Mouse (Mus musculus): ENCODE measurements around the gene Gpr55. TPM values are rescaled to one million over a fixed set of nuclear protein-coding genes. Genes with fewer than 3 reads are reported as not detected.

The Gpr55 gene
- total and polyA plus RNA-seq, 2 experiments from 2014 or later: 0.05 to 0.12 TPM

GRCm38 (mm10) chr1:85902108-85902561 is 58.7 kb downstream of the Gpr55 start:
- 12% methylated on average over 7 of the region's 7 CpGs for WGBS
- DNase-seq: peak; percentile 63
- H3K4me2 ChIP-seq (ENCODE audit: low read depth): no peak overlapping the region
- no peaks in the 10 kb centered on the region for H3K27me3 ChIP-seq (ENCODE audit: insufficient read depth, low read length)
- H3K27ac ChIP-seq (ENCODE audit: low read depth, low read length): 0 out of 2 replicates have a peak overlapping the region, but pooled peaks have one; percentile 1
- no peak for TF ChIP-seq CTCF (IDR thresholded peaks at IDR 0.05; ENCODE audit: low read depth)
- H3K4me1 ChIP-seq (ENCODE audit: insufficient read depth): peaks cover 37% of the 10 kb centered on the region
- H3K9ac ChIP-seq: no peak overlapping the region
- H3K9me3 ChIP-seq (ENCODE audit: low read length): no peaks in the 10 kb centered on the region
- H3K4me3 ChIP-seq (ENCODE audit: low read depth, low read length): no peak overlapping the region
- no peak for ATAC-seq
- H3K36me3 ChIP-seq (ENCODE audit: insufficient read depth): peaks cover 39% of the 10 kb centered on the region

- Histone ChIP-seq H3K9me3 (ENCODE audit: low read length) (no peaks in the 10 kb centered on the region), H3K4me3 (ENCODE audit: low read depth, low read length) (no peak overlapping the region), H3K27me3 (ENCODE audit: insufficient read depth, low read length) (no peaks in the 10 kb centered on the region), H3K4me1 (ENCODE audit: insufficient read depth) (peaks cover 42% of the 10 kb centered on the region), H3K9ac (no peak overlapping the region), H3K36me3 (ENCODE audit: insufficient read depth) (peaks cover 33% of the 10 kb centered on the region), H3K27ac (ENCODE audit: low read depth, low read length) (no peak overlapping the region), H3K4me2 (ENCODE audit: low read depth) (no peak overlapping the region)
- WGBS: 45% methylated on average over 3 of the region's 3 CpGs
- ATAC-seq (no peak), DNase-seq (no peak)
- no peak for TF ChIP-seq CTCF (IDR thresholded peaks at IDR 0.05; ENCODE audit: low read depth)
Measured at GRCm38 (mm10) chr1:85901516-85902107, 59.2 kb downstream of the Gpr55 start.

DNA sequence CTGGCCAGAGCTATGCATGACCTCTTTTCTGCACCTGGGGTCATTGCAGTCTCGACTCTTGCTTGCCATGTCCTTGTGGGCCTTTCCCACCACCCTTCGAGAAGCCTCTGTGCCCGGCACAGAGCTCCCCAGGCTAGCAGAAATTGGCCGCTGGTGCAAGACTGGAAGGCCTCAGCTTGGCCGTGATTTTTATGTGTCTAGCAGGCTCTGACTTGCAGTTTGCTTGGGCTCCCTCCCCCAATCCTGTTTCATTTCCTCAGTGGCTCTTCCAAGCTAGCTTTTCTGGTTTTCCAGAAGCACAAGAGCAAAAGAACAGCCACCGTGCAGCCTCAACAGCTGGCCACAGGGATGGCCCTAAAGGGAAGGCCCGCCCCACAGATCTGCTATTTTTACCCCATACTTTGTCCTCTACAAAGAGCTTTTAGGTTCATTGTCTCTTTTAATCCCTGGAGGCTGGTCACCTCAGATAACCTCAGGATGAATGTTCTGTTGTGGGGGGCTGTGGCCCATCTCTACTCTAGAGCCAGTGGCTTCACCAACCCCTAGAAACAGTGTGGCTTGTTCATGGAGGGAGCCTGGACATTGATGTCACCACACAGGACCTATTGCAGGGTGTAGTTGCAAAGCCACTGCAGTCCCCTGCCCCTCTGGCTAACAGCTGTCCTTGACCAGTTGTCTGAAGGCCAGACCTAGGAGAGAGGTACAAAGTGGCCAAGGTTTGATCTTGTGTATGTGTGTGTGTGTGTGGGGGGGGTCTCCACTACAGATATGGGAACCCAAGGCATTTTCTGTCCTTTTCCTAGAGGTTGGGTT is 60.1 kb downstream of the Gpr55 start:
- DNase-seq (no peak), ATAC-seq (no peak)
- no peak overlapping the region for H3K4me2 ChIP-seq (ENCODE audit: low read depth)
- 67% methylated on average over 7 of the region's 7 CpGs for WGBS
- H3K9ac ChIP-seq: no peak overlapping the region
- H3K9me3 ChIP-seq (ENCODE audit: low read length): no peaks in the 10 kb centered on the region
- no peak for TF ChIP-seq CTCF (IDR thresholded peaks at IDR 0.05; ENCODE audit: low read depth)
- H3K27ac ChIP-seq (ENCODE audit: low read depth, low read length): peak overlapping the region; percentile 91
- peaks cover 51% of the 10 kb centered on the region for H3K4me1 ChIP-seq (ENCODE audit: insufficient read depth)
- no peak overlapping the region for H3K4me3 ChIP-seq (ENCODE audit: low read depth, low read length)
- H3K27me3 ChIP-seq (ENCODE audit: insufficient read depth, low read length): no peaks in the 10 kb centered on the region
- peaks cover 25% of the 10 kb centered on the region for H3K36me3 ChIP-seq (ENCODE audit: insufficient read depth)

DNA sequence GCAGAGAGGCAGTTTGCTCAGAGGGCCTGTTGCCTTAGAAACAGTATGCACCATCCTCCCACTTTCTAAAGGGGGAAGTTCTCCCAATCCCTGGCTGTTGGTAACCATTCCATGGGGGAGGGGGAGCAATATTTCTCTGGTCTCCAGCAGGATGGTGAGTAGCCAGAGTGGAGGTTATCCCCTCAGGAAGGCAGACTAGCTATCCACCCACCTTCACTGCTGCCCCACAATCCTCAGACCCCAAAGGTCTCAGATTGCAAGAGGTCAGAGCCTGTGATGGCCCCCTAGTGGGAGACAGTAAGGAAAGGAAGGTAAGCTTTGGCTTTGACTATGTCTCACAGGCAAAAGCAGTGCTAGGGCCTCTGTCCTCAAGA is 61.4 kb downstream of the Gpr55 start:
- H3K27ac ChIP-seq (ENCODE audit: low read depth, low read length): peak overlapping the region; percentile 91
- no peaks in the 10 kb centered on the region for H3K9me3 ChIP-seq (ENCODE audit: low read length)
- H3K4me2 ChIP-seq (ENCODE audit: low read depth): peak overlapping the region; percentile 82
- no peak for DNase-seq
- TF ChIP-seq CTCF (IDR thresholded peaks at IDR 0.05; ENCODE audit: low read depth): peak; percentile 45
- H3K9ac ChIP-seq: peak overlapping the region; percentile 48
- H3K27me3 ChIP-seq (ENCODE audit: insufficient read depth, low read length): no peaks in the 10 kb centered on the region
- H3K4me3 ChIP-seq (ENCODE audit: low read depth, low read length): no peak overlapping the region
- peak; percentile 30 for ATAC-seq
- peaks cover 13% of the 10 kb centered on the region for H3K36me3 ChIP-seq (ENCODE audit: insufficient read depth)
- peaks cover 53% of the 10 kb centered on the region for H3K4me1 ChIP-seq (ENCODE audit: insufficient read depth)

DNA sequence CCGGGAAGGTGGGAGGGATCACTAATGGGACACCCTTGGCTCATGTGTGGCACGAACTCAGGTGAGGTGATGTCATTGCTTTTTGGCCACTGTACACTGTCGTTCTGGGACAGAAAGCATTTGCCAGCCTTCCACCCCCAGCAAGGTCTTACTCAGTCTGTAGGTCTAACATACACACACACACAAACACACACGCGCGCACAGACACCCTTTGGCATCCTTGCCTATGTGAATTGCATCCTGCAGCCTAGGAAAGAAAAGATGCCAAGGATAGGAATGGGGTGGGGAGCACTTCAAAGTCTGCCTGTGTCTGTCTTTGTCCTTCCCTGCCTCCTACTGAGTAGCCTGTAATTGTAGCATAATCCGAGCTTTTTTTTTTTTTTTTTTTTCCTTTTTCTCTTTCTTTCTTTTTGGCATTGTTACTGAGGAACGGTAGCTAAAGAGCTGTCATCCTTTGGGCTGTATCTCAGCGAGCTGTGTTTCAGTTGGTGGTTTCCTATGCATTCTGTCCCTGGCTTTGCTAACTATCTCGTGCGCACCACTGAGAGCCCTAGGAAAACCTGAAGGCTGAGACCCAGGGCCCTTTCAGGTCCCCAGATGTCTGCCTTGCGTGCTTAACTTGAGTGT is 61.9 kb downstream of the Gpr55 start:
- no peak for TF ChIP-seq CTCF (IDR thresholded peaks at IDR 0.05; ENCODE audit: low read depth)
- Histone ChIP-seq H3K4me3 (ENCODE audit: low read depth, low read length) (peak overlapping the region; percentile 12; the same call in 1 of the 2 replicates), H3K4me2 (ENCODE audit: low read depth) (peak overlapping the region; percentile 82), H3K27me3 (ENCODE audit: insufficient read depth, low read length) (no peaks in the 10 kb centered on the region), H3K36me3 (ENCODE audit: insufficient read depth) (peaks cover 8% of the 10 kb centered on the region), H3K27ac (ENCODE audit: low read depth, low read length) (peak overlapping the region; percentile 91), H3K9ac (peak overlapping the region; percentile 48), H3K4me1 (ENCODE audit: insufficient read depth) (peaks cover 53% of the 10 kb centered on the region), H3K9me3 (ENCODE audit: low read length) (no peaks in the 10 kb centered on the region)
- peak; percentile 21 for ATAC-seq
- WGBS: 13% methylated on average over 12 of the region's 12 CpGs
- peak; percentile 72 for DNase-seq

- Histone ChIP-seq H3K4me1 (ENCODE audit: insufficient read depth) (peaks cover 53% of the 10 kb centered on the region), H3K36me3 (ENCODE audit: insufficient read depth) (peaks cover under 1% of the 10 kb centered on the region), H3K9me3 (ENCODE audit: low read length) (no peaks in the 10 kb centered on the region), H3K4me3 (ENCODE audit: low read depth, low read length) (peak overlapping the region; percentile 12; the same call in 1 of the 2 replicates), H3K4me2 (ENCODE audit: low read depth) (peak overlapping the region; percentile 82), H3K9ac (peak overlapping the region; percentile 48), H3K27me3 (ENCODE audit: insufficient read depth, low read length) (no peaks in the 10 kb centered on the region), H3K27ac (ENCODE audit: low read depth, low read length) (peak overlapping the region; percentile 91)
- ATAC-seq: peak; percentile 2; the same call in 1 of the 2 replicates
- 28% methylated on average over 8 of the region's 8 CpGs for WGBS
- DNase-seq: peak; percentile 50
- TF ChIP-seq CTCF (IDR thresholded peaks at IDR 0.05; ENCODE audit: low read depth): no peak
Measured at GRCm38 (mm10) chr1:85897901-85898760, 62.7 kb downstream of the Gpr55 start.
